Mouse (Mus musculus) cerebellum, adult 2 months (tissue): Measurements from ENCODE around the gene Hfe. TPM values are rescaled to one million over a fixed set of nuclear protein-coding genes. Genes with fewer than 3 reads are reported as not detected.
A peak's percentile ranks its signal among the peaks of the same experiment; 100 is the strongest.
"Not testable (repeated sequence)": the region's sequence is repeated elsewhere in the genome, so short reads cannot be mapped to it uniquely, and the experiment has no call there.

ENCODE experiments used
- DNase-seq, 2 experiments: peaks; one replicate each; pipeline ENCODE4 v3.0.0; 2021
- H3K27ac ChIP-seq: fragments of 200-500 bp; 2 replicates; pipeline ENCODE4 v1.5.1; 2012; ENCODE audit warnings: low read length, control low read depth, inconsistent platforms; ENCODE audit not compliant: insufficient read depth
- H3K27me3 ChIP-seq: fragments of 200-500 bp; 2 replicates; pipeline ENCODE4 v1.6.1; 2012; ENCODE audit warnings: inconsistent platforms, mild to moderate bottlenecking, low read length, moderate library complexity; ENCODE audit not compliant: control insufficient read depth, insufficient read depth
- H3K4me1 ChIP-seq: fragments of 200-500 bp; 2 replicates; pipeline ENCODE4 v1.6.1; 2011; ENCODE audit warnings: low read length; ENCODE audit not compliant: control insufficient read depth, insufficient read depth
- H3K4me3 ChIP-seq: fragments of 200-500 bp; replicated peaks from 2 replicates; pipeline ENCODE3; 2011; ENCODE audit warnings: mild to moderate bottlenecking, low read depth, low read length, control low read depth; ENCODE audit not compliant: insufficient read depth
- CTCF ChIP-seq: fragments of 200-500 bp; IDR thresholded peaks from 2 replicates; pipeline ENCODE4 v1.5.1; 2011; ENCODE audit warnings: low read depth, mild to moderate bottlenecking, control low read depth, low read length, moderate library complexity, borderline replicate concordance; ENCODE audit not compliant: insufficient read depth
- POLR2A ChIP-seq: fragments of 200-500 bp; IDR thresholded peaks from 2 replicates; pipeline ENCODE4 v1.6.1; 2011; ENCODE audit warnings: low read length, control low read depth, borderline replicate concordance; ENCODE audit not compliant: insufficient read depth
- WGBS: fragments of 180-500 bp; shearing (Covaris S2); methylation state at CpG from one replicate; pipeline ENCODE4 v1.1.7; 2018; 5-methylcytosine and 5-hydroxymethylcytosine counted together
- polyA plus RNA-seq: library from polyadenylated mRNA; depleted of rRNA; stranded (reverse); fragments of >200 nt; gene quantifications from 2 replicates; pipeline ENCODE4 v1.2.3, GENCODE M21; 2012

Gene Hfe
- polyA plus RNA-seq, 1 experiment, result 6.2 TPM

GRCm38 (mm10) chr13:23689459-23689858, 21.2 kb downstream of the Hfe start:
- H3K4me3 ChIP-seq, result no peak overlapping the region
- 75% methylated on average over 2 of the region's 2 CpGs for WGBS
- no peak for TF ChIP-seq CTCF
- H3K27ac ChIP-seq, result no peak overlapping the region
- H3K4me1 ChIP-seq, result peaks cover 2% of the 10 kb centered on the region; the same call in 1 of the 2 replicates
- DNase-seq, result no peak
- H3K27me3 ChIP-seq, result no peaks in the 10 kb centered on the region

GRCm38 (mm10) chr13:23688956-23689355, 21.7 kb downstream of the Hfe start:
- H3K27ac ChIP-seq, result no peak overlapping the region
- no peak for DNase-seq
- H3K4me1 ChIP-seq, result peaks cover 2% of the 10 kb centered on the region; the same call in 1 of the 2 replicates
- 94% methylated on average over 2 of the region's 2 CpGs for WGBS
- TF ChIP-seq CTCF (no peak), POLR2A (no peak)
- H3K27me3 ChIP-seq, result no peaks in the 10 kb centered on the region
- no peak overlapping the region for H3K4me3 ChIP-seq

GRCm38 (mm10) chr13:23687907-23688306, 22.7 kb downstream of the Hfe start:
- Histone ChIP-seq H3K4me3 (no peak overlapping the region), H3K27me3 (no peaks in the 10 kb centered on the region), H3K4me1 (peaks cover 5% of the 10 kb centered on the region; the same call in 1 of the 2 replicates), H3K27ac (no peak overlapping the region)
- TF ChIP-seq CTCF, result no peak
- TF ChIP-seq POLR2A, result no peak
- DNase-seq, result no peak
- WGBS, result 95% methylated on average over 7 of the region's 7 CpGs

- TF ChIP-seq CTCF (no peak), POLR2A (no peak)
- H3K27me3 ChIP-seq, result no peaks in the 10 kb centered on the region
- WGBS, result 87% methylated on average over 4 of the region's 4 CpGs
- peaks cover 5% of the 10 kb centered on the region; the same call in 1 of the 2 replicates for H3K4me1 ChIP-seq
- H3K4me3 ChIP-seq, result no peak overlapping the region
- DNase-seq, result no peak
- H3K27ac ChIP-seq, result no peak overlapping the region
Observed at GRCm38 (mm10) chr13:23687181-23687580, 23.5 kb downstream of the Hfe start.

- 17% methylated on average over 4 of the region's 4 CpGs for WGBS
- H3K4me3 ChIP-seq, result no peak overlapping the region
- no peak for DNase-seq
Observed at GRCm38 (mm10) chr13:23685966-23686365, 24.7 kb downstream of the Hfe start.

GRCm38 (mm10) chr13:23685121-23685861, 25.4 kb downstream of the Hfe start:
- WGBS, result 9% methylated on average over 15 of the region's 15 CpGs
- TF ChIP-seq CTCF (no peak), POLR2A (no peak)
- Histone ChIP-seq H3K27me3 (no peaks in the 10 kb centered on the region), H3K27ac (no peak overlapping the region), H3K4me3 (no peak overlapping the region), H3K4me1 (peaks cover 5% of the 10 kb centered on the region; the same call in 1 of the 2 replicates)
- no peak for DNase-seq

More at GRCm38 (mm10) chr13:23685966-23686365, 24.7 kb downstream of the Hfe start:
- H3K27me3 ChIP-seq, result no peaks in the 10 kb centered on the region
- H3K4me1 ChIP-seq, result peaks cover 5% of the 10 kb centered on the region; the same call in 1 of the 2 replicates
- no peak for TF ChIP-seq CTCF
- TF ChIP-seq POLR2A, result no peak
- no peak overlapping the region for H3K27ac ChIP-seq

- Histone ChIP-seq H3K27ac (0 out of 2 replicates have a peak overlapping the region, but pooled peaks have one; percentile 19), H3K4me3 (peak overlapping the region; percentile 44)
- DNase-seq, result peak; percentile 31 to 34
- 1% methylated on average over 20 of the region's 37 CpGs for WGBS
- not testable (repeated sequence) for H3K27me3 ChIP-seq, H3K4me1 ChIP-seq
Observed at GRCm38 (mm10) chr13:23684295-23684945, 26.2 kb downstream of the Hfe start.

- Histone ChIP-seq H3K27me3 (no peaks in the 10 kb centered on the region), H3K27ac (0 out of 2 replicates have a peak within 1 kb of the TSS, but pooled peaks have one; percentile 19), H3K4me3 (peak within 1 kb of the TSS; percentile 54), H3K4me1 (peaks cover 5% of the 10 kb centered on the region; the same call in 1 of the 2 replicates)
- under 1% methylated on average over 24 of the region's 32 CpGs for WGBS
- DNase-seq, result peak; percentile 83 to 94
- no peak for TF ChIP-seq CTCF
- no peak for TF ChIP-seq POLR2A
Observed at GRCm38 (mm10) chr13:23683755-23684281, 26.8 kb downstream of the Hfe start, which contains the start of the genes Hist1h2ac and Hist1h2bc. Gene Hist1h2ac (minus strand): TSS chr13:23683948. Gene Hist1h2bc (plus strand): TSS chr13:23684199.

- 8% methylated on average over 16 of the region's 30 CpGs for WGBS
- DNase-seq, H3K27ac ChIP-seq, H3K27me3 ChIP-seq, H3K4me1 ChIP-seq: not testable (repeated sequence)
- peak overlapping the region; percentile 54 for H3K4me3 ChIP-seq
Observed at GRCm38 (mm10) chr13:23682947-23683754, 27.5 kb downstream of the Hfe start.
